Mouse (Mus musculus) CD4-positive, CD25-positive, alpha-beta regulatory T cell, adult 4 months (primary cell): Measurements from ENCODE around the gene 2210408I21Rik. TPM values are rescaled to one million over a fixed set of nuclear protein-coding genes. Genes with fewer than 3 reads are reported as not detected.

ENCODE experiments used
- ATAC-seq: one replicate; pipeline ENCODE4 v1.8.0; 2017
- polyA plus RNA-seq, 2 experiments: library from polyadenylated mRNA; unstranded; fragments of 100-300 nt; shearing (Covaris generic); gene quantifications; one replicate each; pipeline ENCODE4 v1.2.1; 2017

2210408I21Rik gene
- polyA plus RNA-seq, 2 experiments from 2014 or later, result 2.1 to 2.7 TPM

- ATAC-seq, result no peak
Measured at GRCm38 (mm10) chr13:77489938-77490651, 354.8 kb downstream of the 2210408I21Rik start.

- no peak for ATAC-seq
Measured at GRCm38 (mm10) chr13:77514046-77514445, 378.7 kb downstream of the 2210408I21Rik start.

GRCm38 (mm10) chr13:77528960-77529699 is 393.8 kb downstream of the 2210408I21Rik start:
- no peak for ATAC-seq

GRCm38 (mm10) chr13:77529760-77530159 is 394.4 kb downstream of the 2210408I21Rik start:
- no peak for ATAC-seq

GRCm38 (mm10) chr13:77537466-77537865 is 402.1 kb downstream of the 2210408I21Rik start:
- ATAC-seq, result no peak

GRCm38 (mm10) chr13:77547486-77548385 is 412.4 kb downstream of the 2210408I21Rik start:
- ATAC-seq, result no peak

- no peak for ATAC-seq
Measured at GRCm38 (mm10) chr13:77548386-77548695, 413.0 kb downstream of the 2210408I21Rik start.

- ATAC-seq, result no peak
Measured at GRCm38 (mm10) chr13:77548750-77549149, 413.4 kb downstream of the 2210408I21Rik start.

DNA sequence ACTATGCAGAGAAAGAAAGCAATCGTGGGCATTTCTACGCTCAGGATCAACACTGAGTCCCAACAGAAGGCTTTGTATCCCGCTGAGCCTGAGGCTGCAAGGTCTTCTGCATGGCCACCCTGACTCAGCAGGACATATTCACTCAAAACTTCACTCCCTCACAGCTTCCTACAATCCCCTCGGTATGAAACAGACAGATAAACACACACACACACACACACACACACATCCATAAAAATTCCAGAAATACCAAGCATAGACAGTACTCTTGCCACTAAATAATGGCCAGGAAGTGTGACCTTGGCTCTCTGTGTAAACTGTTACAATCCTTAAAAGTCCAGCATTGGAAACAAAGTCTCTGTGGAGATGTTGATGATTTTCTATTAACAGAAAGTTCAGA is 458.7 kb downstream of the 2210408I21Rik start:
- ATAC-seq, result no peak

DNA sequence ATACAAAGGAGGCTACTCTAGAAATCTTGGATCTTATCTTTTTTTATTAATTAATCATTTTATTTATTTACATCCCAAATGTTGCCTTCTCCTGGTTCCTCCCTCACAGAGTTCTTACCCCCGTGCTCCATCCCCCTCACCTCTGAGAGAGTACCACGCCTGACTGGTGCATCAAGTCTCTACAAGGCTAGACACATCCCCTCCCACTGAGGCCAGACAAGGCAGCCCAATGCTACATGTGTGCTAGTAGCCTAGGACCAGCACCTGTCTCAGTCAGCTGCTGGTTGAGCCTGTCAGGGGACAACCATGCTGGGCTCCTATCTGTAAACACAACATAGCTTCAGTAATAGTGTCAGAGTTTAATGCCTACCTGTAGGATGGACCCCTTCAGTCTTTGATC is 480.0 kb downstream of the 2210408I21Rik start:
- ATAC-seq, result no peak

Other genes starting within 250 kb of the 2210408I21Rik start
- 10 to 100 TPM; 28.7 to 30.8 TPM for gene Slf1, start 67 bp upstream of the 2210408I21Rik start, polyA plus RNA-seq